Mouse (Mus musculus) urinary bladder, postnatal 10 days (tissue): Measurements from ENCODE around the gene Ric1.
A peak's percentile ranks its signal among the peaks of the same experiment; 100 is the strongest.

ENCODE experiments used
- DNase-seq: peaks from one replicate; pipeline ENCODE4 v3.0.0; 2022; ENCODE audit warnings: low spot score

The Ric1 gene

DNA sequence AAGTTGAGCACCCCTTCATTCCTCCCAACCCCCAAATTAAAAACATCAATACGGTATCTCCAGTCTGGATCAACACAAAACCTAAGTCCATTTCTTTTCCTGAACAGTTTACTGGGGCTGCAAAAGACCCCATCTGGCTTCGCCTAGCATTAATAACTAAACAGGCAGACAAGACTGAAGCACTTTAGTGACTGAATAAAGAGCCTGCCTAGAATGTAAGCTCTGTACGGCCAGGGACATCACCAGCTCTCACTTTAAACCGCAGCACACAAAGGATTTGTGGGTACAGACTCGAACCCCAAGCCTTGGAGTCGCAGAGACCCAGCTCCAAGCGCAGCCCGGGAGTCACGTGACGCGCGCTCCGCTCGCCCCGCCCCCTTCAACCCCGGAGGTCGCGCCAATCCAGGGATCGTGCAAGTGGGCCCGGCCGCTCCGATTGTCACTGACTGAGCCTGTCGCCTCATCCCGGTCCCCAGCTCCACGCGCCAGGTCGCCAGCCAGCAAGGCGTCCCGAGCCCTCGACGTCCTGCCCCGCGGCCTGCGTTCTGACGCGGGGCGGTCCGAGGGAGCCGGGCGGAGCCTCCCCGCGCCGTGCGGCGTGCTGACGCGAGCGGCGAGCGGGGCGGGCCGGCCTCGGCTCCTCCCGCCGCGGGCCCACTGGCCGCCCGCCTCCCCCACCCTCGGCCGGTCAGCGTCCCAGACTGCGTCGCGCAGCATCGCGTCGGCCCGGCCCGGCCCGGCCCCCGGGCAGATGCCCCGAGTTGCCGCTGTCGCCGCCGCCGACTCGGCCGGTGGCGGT lies at the start of gene Ric1:
Gene Ric1 (plus strand): TSS at position 646 of the 799 bp plus-strand sequence.
- DNase-seq, result peak; percentile 54

DNA sequence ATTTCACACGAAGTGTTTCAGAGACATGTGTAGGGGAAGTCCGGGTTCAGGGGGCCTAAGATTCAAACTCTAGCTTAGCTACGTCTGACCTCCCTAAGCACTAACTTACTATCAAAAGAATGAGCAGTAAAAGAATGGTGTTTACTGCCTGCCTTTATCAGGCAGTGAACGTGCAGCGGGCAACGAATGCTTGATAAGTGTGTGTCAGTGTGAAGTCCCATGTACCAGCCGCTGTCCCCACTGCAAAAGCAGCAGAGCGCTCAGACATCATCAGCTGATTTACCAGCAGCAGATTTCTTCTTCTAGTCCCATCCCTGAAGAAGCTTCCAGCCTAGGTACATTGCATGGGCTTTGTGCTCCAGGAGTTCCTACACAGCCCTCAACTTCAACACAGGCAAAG lies 49.7 kb upstream of the Ric1 start:
- no peak for DNase-seq

DNA sequence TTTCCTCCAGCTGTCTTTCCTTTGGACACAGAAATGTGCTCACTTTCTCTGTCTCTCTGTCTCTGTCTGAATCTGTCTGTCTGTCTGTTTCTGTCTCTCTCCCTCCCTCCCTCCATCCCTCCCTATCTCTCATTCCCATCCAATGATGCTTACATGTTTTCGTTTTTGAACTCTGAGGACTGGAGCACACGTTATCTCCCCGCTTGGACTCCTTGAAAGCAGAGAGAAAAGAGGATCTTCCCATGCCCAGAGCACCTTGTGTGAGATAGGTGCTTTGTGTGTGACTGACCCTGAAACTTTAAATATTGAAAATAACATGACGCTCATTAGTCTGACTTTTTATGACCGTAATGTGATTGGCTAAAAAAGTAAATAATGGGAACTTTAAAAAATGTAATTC lies 49.1 kb upstream of the Ric1 start:
- DNase-seq, result no peak

DNA sequence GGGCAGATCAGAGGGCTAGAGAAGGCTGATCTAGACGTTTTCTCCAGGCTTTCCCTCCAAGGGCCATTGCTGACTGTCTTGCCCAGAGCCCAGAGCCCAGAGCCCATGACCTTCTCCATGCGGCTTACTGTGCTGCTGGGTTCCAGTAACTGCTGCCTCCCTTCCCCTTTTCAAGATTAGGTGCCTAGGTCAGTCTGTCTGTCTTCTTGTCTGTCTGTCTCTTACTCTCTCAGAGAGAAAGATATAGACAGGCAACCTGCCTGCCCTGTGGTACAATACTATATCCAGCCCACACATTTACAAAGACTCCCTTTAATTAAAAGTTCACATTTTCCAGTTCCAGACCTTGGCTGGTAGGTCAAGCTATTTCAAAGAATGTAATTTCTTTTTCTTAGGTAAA lies 47.3 kb upstream of the Ric1 start:
- DNase-seq, result no peak

DNA sequence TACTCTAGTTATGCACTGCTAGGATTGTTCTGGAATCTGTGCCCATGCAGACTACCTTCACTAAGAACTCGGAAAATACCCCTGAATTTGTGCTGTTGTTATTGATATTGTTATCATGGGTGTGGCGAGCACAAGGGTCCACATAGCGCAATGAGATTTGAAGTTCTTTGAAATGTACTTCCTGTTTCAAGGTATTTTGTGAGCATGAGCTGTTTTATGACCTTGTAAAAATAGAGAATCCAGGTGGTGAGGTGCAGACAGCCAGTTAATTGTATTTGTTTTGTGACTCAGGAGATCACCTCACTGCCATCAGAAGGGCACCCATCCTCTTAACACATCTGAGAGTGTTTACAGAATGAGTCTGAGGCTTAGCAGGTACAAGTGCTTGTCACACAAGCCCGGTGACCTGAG lies 46.9 kb upstream of the Ric1 start:
- DNase-seq, result no peak

DNA sequence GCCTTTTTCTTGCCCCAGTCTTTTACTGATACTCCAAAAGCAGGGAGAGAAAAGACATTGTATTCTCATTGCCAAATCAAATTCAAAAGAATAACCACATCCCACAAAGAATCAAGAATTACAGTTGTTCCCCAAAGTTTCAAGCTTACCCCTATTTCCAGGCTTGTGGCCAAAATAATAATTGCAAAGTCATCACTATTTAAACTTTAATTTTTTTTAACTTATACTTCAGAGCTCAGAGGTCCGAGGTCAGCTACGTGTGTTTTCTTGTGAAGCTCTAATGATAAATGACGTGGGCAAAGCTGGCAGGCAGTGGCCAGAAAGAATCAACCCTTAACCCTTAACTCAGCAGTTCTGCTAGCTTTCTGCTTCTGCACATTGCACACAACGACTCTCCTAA lies 43.5 kb upstream of the Ric1 start:
- DNase-seq, result no peak

DNA sequence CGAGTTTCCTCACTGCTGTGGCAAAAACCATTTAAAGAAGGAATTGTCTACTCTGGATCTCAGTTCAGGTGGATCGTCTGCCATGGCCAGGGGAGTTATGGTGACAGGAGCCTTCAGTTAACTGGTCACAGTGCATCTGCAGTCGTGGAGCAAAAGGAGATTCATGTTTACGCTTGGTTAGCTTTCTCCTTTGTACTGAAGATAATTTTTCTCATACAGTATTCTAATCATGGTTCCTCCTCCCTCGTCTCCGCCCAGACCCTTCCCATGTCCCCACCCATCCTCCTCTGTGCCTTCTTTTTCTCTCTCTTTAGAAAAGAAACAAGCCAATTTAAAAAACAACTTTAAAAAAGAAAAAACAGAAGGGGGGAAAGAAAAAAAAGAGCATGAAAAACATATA lies 40.5 kb upstream of the Ric1 start:
- DNase-seq, result no peak

DNA sequence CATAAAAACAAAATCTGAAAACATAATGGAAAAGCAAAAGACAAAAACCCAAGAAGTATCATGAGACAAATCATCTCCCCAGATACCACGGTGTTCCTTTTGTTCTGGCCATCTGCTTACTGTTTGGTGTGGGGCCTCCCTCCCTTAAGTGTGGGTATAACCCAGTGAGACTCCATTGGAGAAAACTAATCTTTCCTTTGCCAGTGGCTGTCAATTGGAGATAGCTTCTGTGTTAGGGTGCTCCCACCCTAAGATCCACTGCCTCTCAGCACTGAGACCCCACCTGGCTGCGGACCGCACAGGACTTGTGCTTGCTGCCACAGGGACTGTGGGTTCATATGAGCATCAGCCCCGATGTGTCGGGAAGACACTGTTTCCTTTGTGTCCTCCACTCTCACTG lies 39.9 kb upstream of the Ric1 start:
- DNase-seq, result no peak

GRCm38 (mm10) chr19:29482637-29483036 lies 39.4 kb upstream of the Ric1 start:
- DNase-seq, result no peak

DNA sequence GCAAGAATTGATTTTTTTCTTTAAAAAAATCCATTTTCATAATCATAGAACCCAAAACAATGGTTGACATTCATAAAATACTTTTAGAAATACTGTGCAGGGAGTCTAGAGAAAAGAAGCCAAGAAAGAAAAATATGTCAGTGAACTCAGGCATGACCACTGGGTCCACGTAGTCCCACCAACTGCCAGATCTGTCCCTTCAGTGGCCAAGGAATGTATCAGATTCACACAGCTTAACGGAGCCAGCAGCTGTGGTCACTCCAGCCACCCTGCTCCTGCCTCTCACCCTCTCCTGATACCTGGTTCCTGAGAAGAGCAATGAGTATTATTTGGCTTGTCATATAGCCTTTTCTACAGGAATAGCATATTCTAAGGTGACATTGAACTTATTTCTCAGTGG lies 38.7 kb upstream of the Ric1 start:
- DNase-seq, result no peak

GRCm38 (mm10) chr19:29484537-29484936 lies 37.5 kb upstream of the Ric1 start:
- DNase-seq, result no peak

DNA sequence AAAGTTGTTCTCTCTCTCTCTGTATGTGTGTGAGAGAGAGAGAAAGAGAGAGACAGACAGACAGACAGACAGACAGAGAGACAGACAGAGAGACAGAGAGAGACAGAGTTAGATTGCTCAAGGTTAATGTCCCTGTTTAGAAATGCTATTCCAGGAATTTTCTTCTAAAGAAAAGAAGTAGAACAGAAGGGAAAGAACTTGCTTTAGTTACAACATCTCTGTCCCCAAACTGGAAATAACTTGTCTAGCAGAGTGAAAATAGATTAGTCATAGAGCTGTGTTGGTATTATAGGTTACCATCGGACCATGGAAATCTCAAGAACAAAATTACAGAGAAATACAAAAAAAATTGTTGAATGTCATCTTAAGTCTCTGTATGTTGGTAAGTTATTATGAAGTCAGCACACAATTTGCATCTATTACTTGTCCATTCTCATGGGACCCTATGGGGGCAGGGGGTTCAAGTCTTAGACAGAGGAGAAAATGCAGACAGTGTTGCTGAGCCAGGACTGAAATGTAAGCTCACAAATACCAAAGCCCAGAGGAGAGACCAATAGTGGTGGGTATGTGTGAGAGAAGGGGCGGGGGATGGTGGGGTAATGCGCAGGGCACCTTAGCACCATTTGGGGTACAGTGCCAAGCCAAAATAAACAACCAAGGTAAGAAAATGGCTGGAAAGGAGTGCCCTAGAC lies 36.7 kb upstream of the Ric1 start:
- DNase-seq, result no peak

- DNase-seq, result no peak
These were observed 35.4 kb upstream of the Ric1 start for GRCm38 (mm10) chr19:29486545-29487206.

DNA sequence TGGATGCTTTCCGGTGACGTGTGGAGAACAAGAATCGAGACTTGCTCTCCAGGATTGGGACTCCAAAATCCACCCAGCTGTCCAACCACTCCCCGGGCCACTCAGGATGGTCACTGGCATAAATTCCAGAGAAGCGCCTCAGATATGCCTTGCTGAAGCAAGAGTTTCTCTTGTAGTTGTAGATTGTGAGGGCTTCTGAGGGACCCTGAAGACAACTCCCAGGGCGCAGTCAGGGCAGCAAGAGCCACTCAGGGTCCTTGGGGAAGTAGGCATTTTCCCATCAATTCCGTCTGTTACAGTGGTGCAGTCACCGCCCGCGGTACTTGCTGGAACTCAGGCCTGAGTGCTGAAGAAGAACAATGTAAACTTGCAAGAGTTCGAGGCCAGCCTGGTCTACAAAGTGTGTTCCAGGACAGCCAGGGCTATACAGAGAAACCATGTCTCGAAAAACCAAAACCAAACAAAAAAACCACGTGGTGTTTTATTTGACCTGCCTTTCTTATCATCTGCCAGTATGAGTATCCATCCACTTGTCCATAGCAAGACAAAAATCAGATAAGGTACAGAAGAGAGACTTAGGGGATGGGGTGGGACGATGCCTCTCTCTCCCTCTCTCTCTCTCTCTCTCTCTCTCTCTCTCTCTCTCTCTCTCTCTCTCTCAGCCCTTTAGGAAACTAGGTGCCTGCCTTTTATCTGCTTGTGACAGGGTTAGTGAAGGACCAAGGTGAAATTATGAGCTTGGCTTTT lies 34.6 kb upstream of the Ric1 start:
- DNase-seq, result no peak

DNA sequence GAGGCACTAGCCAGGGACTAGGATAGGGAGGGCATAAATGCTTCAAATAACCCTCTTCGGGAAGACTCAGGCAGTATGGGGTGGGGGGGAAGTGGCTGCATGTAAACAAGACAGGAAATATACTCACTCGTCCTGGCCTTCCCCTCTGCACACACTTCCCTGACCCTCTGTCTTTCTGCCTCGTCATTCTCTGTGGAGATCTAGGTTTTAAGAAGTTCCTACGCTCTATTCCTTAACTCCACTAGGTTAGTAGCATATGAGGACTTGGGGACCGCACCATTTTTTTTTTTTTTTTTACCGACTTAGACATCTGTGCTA lies 34.0 kb upstream of the Ric1 start:
- DNase-seq, result no peak

DNA sequence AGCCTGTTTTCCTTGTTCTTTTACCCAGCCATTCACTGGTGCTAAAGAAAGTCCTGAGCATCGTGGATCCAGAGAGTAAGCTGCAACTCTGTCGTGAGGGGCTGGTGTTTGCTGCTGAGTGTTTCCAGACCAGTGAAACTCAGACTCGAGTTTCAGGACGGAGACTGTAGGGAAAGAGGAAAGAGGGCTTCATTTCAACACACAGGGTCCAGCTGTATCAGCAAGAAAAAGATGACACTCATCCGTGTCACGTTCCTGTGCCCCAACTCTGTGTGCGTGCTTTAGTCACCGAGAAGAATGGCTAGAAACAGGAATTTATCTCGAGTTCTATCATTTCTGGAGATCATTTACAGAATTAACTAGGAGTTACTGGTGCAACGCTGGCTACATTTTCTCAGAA lies 33.7 kb upstream of the Ric1 start:
- no peak for DNase-seq

DNA sequence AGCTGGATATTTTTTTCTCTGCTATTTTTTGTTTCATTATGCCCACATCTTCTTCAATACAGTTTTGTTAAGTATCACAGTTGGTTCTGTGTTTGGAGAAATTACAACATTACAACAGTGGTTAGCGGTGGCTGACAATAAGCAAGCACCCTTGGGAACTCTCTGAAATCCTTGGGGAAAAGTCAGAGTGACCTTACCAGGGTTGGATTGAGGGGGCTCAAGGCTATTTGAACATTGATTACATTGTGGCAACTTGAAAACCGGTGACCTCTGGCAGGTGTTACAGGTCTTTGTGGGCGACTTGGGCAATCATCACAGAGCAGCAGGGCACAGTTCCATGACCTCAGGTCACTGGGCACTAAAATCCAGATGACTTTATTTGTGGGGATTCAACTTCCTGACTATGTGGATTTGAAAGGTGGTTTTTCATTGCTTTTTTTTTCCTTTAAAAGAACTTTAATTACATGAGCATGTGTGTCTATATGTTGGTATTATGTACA lies 32.2 kb upstream of the Ric1 start:
- no peak for DNase-seq

- DNase-seq, result no peak
These were observed 30.6 kb upstream of the Ric1 start for GRCm38 (mm10) chr19:29491467-29491866.

DNA sequence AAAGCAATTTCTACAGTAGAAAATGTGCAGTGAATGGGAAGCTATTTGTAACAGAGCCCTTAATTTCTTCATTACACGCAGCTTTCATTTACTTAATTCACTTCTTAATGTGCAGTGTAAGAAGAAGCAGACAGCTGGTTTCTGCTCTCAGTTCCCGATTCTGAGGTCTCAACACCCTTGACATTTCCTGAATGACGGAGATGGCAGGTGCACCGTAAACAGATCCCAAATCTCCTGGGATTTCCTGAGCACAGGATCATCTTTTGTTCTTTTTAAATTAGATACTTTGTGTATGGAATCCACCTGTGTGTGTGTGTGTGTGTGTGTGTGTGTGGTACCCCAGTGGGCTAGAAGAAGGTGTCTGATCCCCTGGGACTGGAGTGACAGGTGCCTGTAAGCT lies 27.6 kb upstream of the Ric1 start:
- DNase-seq, result no peak

DNA sequence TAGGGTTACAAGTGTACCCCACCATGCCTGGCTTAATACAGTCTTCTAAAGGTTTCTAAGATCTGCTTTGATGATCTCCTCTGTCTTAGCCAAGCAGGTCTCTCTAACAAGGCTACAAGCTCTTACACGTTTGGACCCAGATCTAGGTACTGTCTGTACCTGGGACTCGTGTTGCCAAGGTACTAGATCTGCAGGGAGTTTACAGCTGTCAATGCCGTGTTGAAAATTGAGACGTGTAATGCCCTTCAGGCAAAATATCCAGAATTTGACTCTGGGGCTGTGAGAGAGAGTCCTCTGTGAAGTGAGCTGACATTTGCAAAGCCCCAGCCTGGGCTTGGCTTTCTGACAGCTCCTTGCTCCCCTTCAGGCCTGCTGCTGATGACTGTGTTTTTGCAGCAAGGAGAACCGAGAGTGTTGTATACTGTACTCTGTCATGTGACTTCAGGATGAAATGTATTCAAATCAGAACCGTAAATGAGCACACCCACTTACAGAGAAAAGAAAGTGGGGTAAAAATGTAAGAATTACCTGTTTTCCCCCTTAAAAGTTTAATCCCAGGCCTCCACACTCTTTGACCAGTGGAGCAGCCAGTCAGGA lies 26.0 kb upstream of the Ric1 start:
- DNase-seq, result no peak

- no peak for DNase-seq
These were observed 25.1 kb upstream of the Ric1 start for GRCm38 (mm10) chr19:29496786-29497557.
